Mouse (Mus musculus) left cerebral cortex, postnatal 25 days (tissue): ENCODE results near the gene Caly. TPM values are rescaled to one million over a fixed set of nuclear protein-coding genes. Genes with fewer than 3 reads are reported as not detected.

ENCODE experiments used
- DNase-seq, 2 experiments: peaks; one replicate each; pipeline ENCODE4 v3.0.0; 2022; ENCODE audit warnings: low spot score in 2 of 2, mixed read lengths in 1 of 2
- intact Hi-C: fragments of 180-260 bp; cut with DNase I; formaldehyde crosslinking; loops from one replicate; pipeline ENCODE4 v1.15.1; 2025
- total RNA-seq, 2 experiments: library from RNA; stranded (reverse); gene quantifications; 2 replicates each; pipeline ENCODE4 v1.2.3; 2021

Caly gene
- total RNA-seq, 2 experiments from 2014 or later = 184 to 195 TPM

- intact Hi-C loops = no loop called here
- no peak for DNase-seq
Measured at GRCm38 (mm10) chr7:140092924-140093528, 10.7 kb upstream of the Caly start, which contains the start of gene Prap1. Gene Prap1, plus strand, starts transcription at chr7:140093395.

- intact Hi-C loops = no loop called here
- no peak for DNase-seq
Measured at GRCm38 (mm10) chr7:140090601-140091000, 8.3 kb upstream of the Caly start.

- peak; percentile 48 to 63 for DNase-seq
- intact Hi-C loops = loop anchor here (1.0 to 5.0 kb wide), 2 partner anchors 35 to 396 kb away; partner anchors contain the start of gene Echs1
Measured at GRCm38 (mm10) chr7:140081408-140082241, 723 bp downstream of the Caly start.

- intact Hi-C loops = loop anchor here (1.0 to 5.0 kb wide), 2 partner anchors 36 to 397 kb away; partner anchors contain the start of gene Echs1
Measured at GRCm38 (mm10) chr7:140080503-140081156, 1.7 kb downstream of the Caly start.

GRCm38 (mm10) chr7:140078711-140079110, 3.6 kb downstream of the Caly start:
- intact Hi-C loops = loop anchor here (1.0 kb wide), 2 partner anchors 63 to 750 kb away; no protein-coding TSS in a partner anchor

More at GRCm38 (mm10) chr7:140080503-140081156, 1.7 kb downstream of the Caly start:
- peak; percentile 92 to 98 for DNase-seq

GRCm38 (mm10) chr7:140077698-140078097, 4.7 kb downstream of the Caly start:
- DNase-seq = no peak
- intact Hi-C loops = loop anchor here (1.0 kb wide), 2 partner anchors 64 to 751 kb away; no protein-coding TSS in a partner anchor

More at GRCm38 (mm10) chr7:140078711-140079110, 3.6 kb downstream of the Caly start:
- DNase-seq = peak; percentile 64 to 82

GRCm38 (mm10) chr7:140070042-140070711, 12.2 kb downstream of the Caly start:
- intact Hi-C loops = no loop called here
- DNase-seq = no peak

- DNase-seq = no peak
- intact Hi-C loops = no loop called here
Measured at GRCm38 (mm10) chr7:140067397-140067796, 15.0 kb downstream of the Caly start.

GRCm38 (mm10) chr7:140063092-140063491, 19.3 kb downstream of the Caly start:
- DNase-seq = peak; percentile 71 to 82
- intact Hi-C loops = loop anchor here (2.0 to 5.0 kb wide), 2 partner anchors 94 to 446 kb away; no protein-coding TSS in a partner anchor

- intact Hi-C loops = loop anchor here (2.0 to 5.0 kb wide), 2 partner anchors 94 to 445 kb away; no protein-coding TSS in a partner anchor
- DNase-seq = no peak
Measured at GRCm38 (mm10) chr7:140062307-140062706, 20.0 kb downstream of the Caly start.

GRCm38 (mm10) chr7:140061832-140062130, 20.6 kb downstream of the Caly start:
- intact Hi-C loops = loop anchor here (2.0 to 5.0 kb wide), 3 partner anchors 93 to 444 kb away; no protein-coding TSS in a partner anchor

GRCm38 (mm10) chr7:140060936-140061831, 21.2 kb downstream of the Caly start:
- no peak for DNase-seq
- intact Hi-C loops = loop anchor here (2.0 to 5.0 kb wide), 2 partner anchors 412 to 444 kb away; no protein-coding TSS in a partner anchor

More at GRCm38 (mm10) chr7:140061832-140062130, 20.6 kb downstream of the Caly start:
- DNase-seq = no peak

GRCm38 (mm10) chr7:140059601-140060000, 22.7 kb downstream of the Caly start:
- DNase-seq = no peak
- intact Hi-C loops = no loop called here

- DNase-seq = no peak
- intact Hi-C loops = no loop called here
Measured at GRCm38 (mm10) chr7:140058528-140058927, 23.8 kb downstream of the Caly start.

- intact Hi-C loops = no loop called here
- DNase-seq = no peak
Measured at GRCm38 (mm10) chr7:140057413-140058407, 24.6 kb downstream of the Caly start.

- DNase-seq = peak in 1 of 2 experiments; percentile 53
- intact Hi-C loops = no loop called here
Measured at GRCm38 (mm10) chr7:140054124-140054523, 28.2 kb downstream of the Caly start.

GRCm38 (mm10) chr7:140049115-140049689, 33.1 kb downstream of the Caly start:
- intact Hi-C loops = no loop called here
- DNase-seq = peak; percentile 20 to 25
